Mouse (Mus musculus): ENCODE results near the gene Rps8. TPM values are rescaled to one million over a fixed set of nuclear protein-coding genes. Genes with fewer than 3 reads are reported as not detected.

Rps8 gene
- polyA plus RNA-seq, 1 experiment: 258 TPM

DNA sequence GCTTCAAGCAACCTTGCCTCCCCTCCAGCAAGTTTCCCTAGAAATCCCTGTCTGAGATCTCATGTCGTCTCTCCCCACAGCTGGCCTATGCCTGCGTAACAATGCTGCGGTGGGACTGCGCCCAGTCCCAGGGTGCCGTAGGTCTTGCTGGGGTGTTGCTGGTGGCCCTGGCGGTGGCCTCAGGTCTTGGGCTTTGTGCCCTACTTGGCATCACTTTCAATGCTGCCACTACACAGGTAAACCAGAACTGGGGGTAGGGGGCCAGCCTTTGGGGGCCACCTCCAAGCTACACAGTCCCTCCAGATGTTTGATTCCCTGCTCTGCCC lies 47.6 kb downstream of the Rps8 start:
- H3K4me3 ChIP-seq (ENCODE audit: low read depth, low read length): no peak overlapping the region
- TF ChIP-seq CTCF (IDR thresholded peaks at IDR 0.05; ENCODE audit: extremely low read depth, insufficient read length, insufficient replicate concordance, low read depth, low read length) (no peak), POLR2A (IDR thresholded peaks at IDR 0.05; ENCODE audit: low read depth, low read length) (no peak)
- WGBS: 96% methylated on average over 6 of the region's 6 CpGs
- peaks cover 8% of the 10 kb centered on the region; the same call in 1 of the 2 replicates for H3K4me1 ChIP-seq (ENCODE audit: control insufficient read depth, insufficient read depth, insufficient read length, low read length)
- no peaks in the 10 kb centered on the region for H3K27me3 ChIP-seq (ENCODE audit: control insufficient read depth, insufficient read depth, low read length)
- no peaks in the 10 kb centered on the region for H3K36me3 ChIP-seq (ENCODE audit: control insufficient read depth, insufficient read depth, low read length)
- H3K27ac ChIP-seq (ENCODE audit: insufficient read depth, low read depth, low read length): no peak overlapping the region

DNA sequence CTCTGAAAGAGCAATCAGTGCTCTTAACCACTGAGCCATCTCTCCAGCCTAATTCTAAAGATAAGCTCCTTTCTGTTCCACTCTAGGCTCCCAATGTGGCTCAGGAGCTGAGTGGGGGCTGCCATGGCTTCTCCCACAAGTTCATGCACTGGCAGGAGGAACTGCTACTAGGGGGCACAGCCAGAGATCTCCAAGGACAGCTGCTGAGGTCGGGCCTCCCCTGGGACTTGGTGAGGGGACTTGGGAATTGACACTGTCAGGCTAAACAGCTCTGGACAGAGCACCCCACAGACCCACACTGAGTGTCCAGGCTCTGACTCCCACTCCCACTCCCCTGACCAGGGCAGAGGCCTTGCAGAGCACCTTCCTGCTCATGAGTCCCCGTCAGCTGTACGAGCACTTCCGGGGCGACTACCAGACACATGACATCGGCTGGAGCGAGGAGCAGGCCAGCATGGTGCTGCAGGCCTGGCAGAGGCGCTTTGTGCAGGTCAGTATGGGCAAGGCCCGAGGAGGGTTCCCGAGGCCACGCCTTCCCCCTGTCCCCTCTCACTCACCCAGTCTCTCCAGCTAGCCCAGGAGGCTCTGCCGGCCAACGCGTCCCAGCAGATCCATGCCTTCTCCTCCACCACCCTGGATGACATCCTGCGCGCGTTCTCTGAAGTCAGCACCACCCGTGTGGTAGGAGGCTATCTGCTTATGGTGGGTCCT lies 48.1 kb downstream of the Rps8 start:
- no peak overlapping the region for H3K4me3 ChIP-seq (ENCODE audit: low read depth, low read length)
- no peak overlapping the region for H3K27ac ChIP-seq (ENCODE audit: insufficient read depth, low read depth, low read length)
- TF ChIP-seq POLR2A (IDR thresholded peaks at IDR 0.05; ENCODE audit: low read depth, low read length): no peak
- no peak for TF ChIP-seq CTCF (IDR thresholded peaks at IDR 0.05; ENCODE audit: extremely low read depth, insufficient read length, insufficient replicate concordance, low read depth, low read length)
- no peaks in the 10 kb centered on the region for H3K36me3 ChIP-seq (ENCODE audit: control insufficient read depth, insufficient read depth, low read length)
- no peaks in the 10 kb centered on the region for H3K27me3 ChIP-seq (ENCODE audit: control insufficient read depth, insufficient read depth, low read length)
- WGBS: 90% methylated on average over 18 of the region's 18 CpGs
- H3K4me1 ChIP-seq (ENCODE audit: control insufficient read depth, insufficient read depth, insufficient read length, low read length): peaks cover 8% of the 10 kb centered on the region; the same call in 1 of the 2 replicates

DNA sequence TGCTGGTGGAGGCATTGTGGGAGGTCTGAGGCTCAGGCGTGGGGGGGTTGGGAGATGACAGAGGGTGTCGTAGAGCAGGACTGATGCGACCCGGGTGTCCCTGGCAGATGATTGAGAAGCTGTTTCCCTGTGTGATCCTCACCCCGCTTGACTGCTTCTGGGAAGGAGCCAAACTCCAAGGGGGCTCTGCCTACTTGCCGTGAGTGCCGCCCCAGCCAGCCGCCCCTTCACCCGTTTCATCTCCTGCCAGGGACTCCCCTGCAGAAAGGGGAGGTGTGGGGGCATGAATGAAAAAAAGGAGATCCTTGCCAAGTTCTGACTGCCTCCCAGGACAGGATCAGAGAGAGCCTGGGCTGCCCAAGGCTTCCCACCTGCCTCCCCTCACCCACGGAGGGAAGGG lies 50.9 kb downstream of the Rps8 start:
- Histone ChIP-seq H3K27me3 (ENCODE audit: control insufficient read depth, insufficient read depth, low read length) (no peaks in the 10 kb centered on the region), H3K27ac (ENCODE audit: insufficient read depth, low read depth, low read length) (no peak overlapping the region), H3K36me3 (ENCODE audit: control insufficient read depth, insufficient read depth, low read length) (no peaks in the 10 kb centered on the region), H3K4me1 (ENCODE audit: control insufficient read depth, insufficient read depth, insufficient read length, low read length) (peaks cover 8% of the 10 kb centered on the region; the same call in 1 of the 2 replicates), H3K4me3 (ENCODE audit: low read depth, low read length) (no peak overlapping the region)
- WGBS: 39% methylated on average over 10 of the region's 10 CpGs
- TF ChIP-seq CTCF (IDR thresholded peaks at IDR 0.05; ENCODE audit: extremely low read depth, insufficient read length, insufficient replicate concordance, low read depth, low read length) (no peak), POLR2A (IDR thresholded peaks at IDR 0.05; ENCODE audit: low read depth, low read length) (no peak)

DNA sequence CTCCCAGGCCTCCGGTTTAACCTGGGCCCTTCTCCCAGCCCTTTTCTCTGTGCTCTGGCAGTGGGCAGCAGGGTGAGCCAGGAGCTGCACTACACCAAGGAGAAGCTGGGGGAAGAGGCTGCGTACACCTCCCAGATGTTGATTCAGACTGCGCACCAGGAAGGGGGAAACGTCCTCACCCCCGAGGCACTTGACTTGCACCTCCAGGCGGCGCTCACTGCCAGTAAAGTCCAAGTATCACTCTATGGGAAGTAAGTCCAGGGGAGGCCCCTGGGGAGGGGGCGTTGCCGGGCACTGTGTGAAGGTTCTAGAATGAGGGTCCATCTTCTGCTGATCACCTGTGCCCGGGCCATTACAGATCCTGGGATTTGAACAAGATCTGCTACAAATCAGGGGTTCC lies 51.4 kb downstream of the Rps8 start:
- Histone ChIP-seq H3K27ac (ENCODE audit: insufficient read depth, low read depth, low read length) (no peak overlapping the region), H3K4me3 (ENCODE audit: low read depth, low read length) (no peak overlapping the region), H3K27me3 (ENCODE audit: control insufficient read depth, insufficient read depth, low read length) (no peaks in the 10 kb centered on the region), H3K4me1 (ENCODE audit: control insufficient read depth, insufficient read depth, insufficient read length, low read length) (peaks cover 7% of the 10 kb centered on the region; the same call in 1 of the 2 replicates), H3K36me3 (ENCODE audit: control insufficient read depth, insufficient read depth, low read length) (no peaks in the 10 kb centered on the region)
- TF ChIP-seq POLR2A (IDR thresholded peaks at IDR 0.05; ENCODE audit: low read depth, low read length) (no peak), CTCF (IDR thresholded peaks at IDR 0.05; ENCODE audit: extremely low read depth, insufficient read length, insufficient replicate concordance, low read depth, low read length) (no peak)
- WGBS: 74% methylated on average over 10 of the region's 10 CpGs

Other genes with a start within 250 kb of the Rps8 start
- 19.8 and 35.5 TPM in 2 replicates for gene Urod, start 161.8 kb downstream of the Rps8 start, polyA plus RNA-seq (2012; rRNA removed)
- 68.8 and 261 TPM in 2 replicates for gene Hectd3, start 160.9 kb downstream of the Rps8 start, polyA plus RNA-seq (2012; rRNA removed)
- 0.86 and 1.5 TPM in 2 replicates for gene Eif2b3, start 136.8 kb downstream of the Rps8 start, polyA plus RNA-seq (2012; rRNA removed)
- gene Ptch2, start 60.2 kb downstream of the Rps8 start, polyA plus RNA-seq (2012; rRNA removed): 2.4 and 3.7 TPM in 2 replicates
- 3.8 and 4.5 TPM in 2 replicates for gene Btbd19, start 30.5 kb downstream of the Rps8 start, polyA plus RNA-seq (2012; rRNA removed)
- gene Tctex1d4, start 29.4 kb downstream of the Rps8 start, polyA plus RNA-seq (2012; rRNA removed): 0.33 and 0.62 TPM in 2 replicates
- 23.5 and 23.9 TPM in 2 replicates for gene Plk3, start 22.3 kb downstream of the Rps8 start, polyA plus RNA-seq (2012; rRNA removed)
- 0.81 and 2.8 TPM in 2 replicates for gene Kif2c, start 26.4 kb upstream of the Rps8 start, polyA plus RNA-seq (2012; rRNA removed)
- gene Tmem53, start 95.7 kb upstream of the Rps8 start, polyA plus RNA-seq (2012; rRNA removed): 13.7 and 19.0 TPM in 2 replicates
- not detected in 2 replicates for gene Armh1, start 95.9 kb upstream of the Rps8 start, polyA plus RNA-seq (2012; rRNA removed)